Mouse (Mus musculus) olfactory bulb, adult 2 months (tissue): ENCODE data around the gene Egfl8. TPM values are rescaled to one million over a fixed set of nuclear protein-coding genes. Genes with fewer than 3 reads are reported as not detected.

Experiments used
- H3K27ac ChIP-seq: fragments of 200-500 bp; 2 replicates; pipeline ENCODE4 v1.5.1; 2012; ENCODE audit warnings: low read depth, low read length; ENCODE audit not compliant: insufficient read depth
- H3K4me1 ChIP-seq: fragments of 200-500 bp; 2 replicates; pipeline ENCODE4 v1.6.1; 2012; ENCODE audit warnings: low read length; ENCODE audit not compliant: control insufficient read depth, insufficient read depth
- H3K4me3 ChIP-seq: fragments of 200-500 bp; 2 replicates; pipeline ENCODE4 v1.5.1; 2012; ENCODE audit warnings: mild to moderate bottlenecking, low read depth, low read length, moderate library complexity; ENCODE audit not compliant: insufficient read depth
- CTCF ChIP-seq: fragments of 200-500 bp; IDR thresholded peaks from 2 replicates; pipeline ENCODE4 v1.5.1; 2012; ENCODE audit warnings: low read depth, mild to moderate bottlenecking, low read length, moderate library complexity; ENCODE audit not compliant: insufficient read depth
- POLR2A ChIP-seq: fragments of 200-500 bp; IDR thresholded peaks from 2 replicates; pipeline ENCODE4 v1.6.1; 2012; ENCODE audit warnings: mild to moderate bottlenecking, low read depth, low read length, moderate library complexity; ENCODE audit not compliant: insufficient read depth
- WGBS: fragments of 180-500 bp; shearing (Covaris S2); methylation state at CpG from one replicate; pipeline ENCODE4 v1.1.7; 2018; 5-methylcytosine and 5-hydroxymethylcytosine counted together
- polyA plus RNA-seq: library from polyadenylated mRNA; stranded (reverse); fragments of >200 nt; gene quantifications from 2 replicates; pipeline ENCODE4 v1.2.4, GENCODE M21; 2012; ENCODE audit warnings: low replicate concordance; ENCODE audit not compliant: missing spikeins, insufficient read depth, insufficient read length

The Egfl8 gene
- polyA plus RNA-seq, 1 experiment: not detected

DNA sequence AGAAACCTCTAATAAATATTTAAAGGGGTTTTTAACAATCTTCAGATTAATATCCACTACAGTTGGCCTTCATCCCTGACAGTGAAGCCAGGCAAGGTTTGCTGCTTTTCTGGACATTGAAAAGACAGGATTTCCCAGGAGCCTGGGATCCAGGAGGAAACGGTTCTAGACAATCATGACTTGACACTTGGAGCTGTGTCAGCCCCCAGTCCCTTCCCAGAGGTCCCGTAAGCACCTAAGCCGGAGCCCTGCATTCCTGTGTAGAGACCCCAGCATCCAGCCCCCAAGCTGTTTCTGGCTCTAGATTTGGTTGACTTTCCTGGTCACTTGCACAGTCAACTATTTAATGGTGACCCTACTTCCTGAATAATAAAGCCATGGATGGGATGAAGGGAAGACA lies 42.8 kb upstream of the Egfl8 start:
- Histone ChIP-seq H3K4me3 (no peak overlapping the region), H3K4me1 (peaks cover 36% of the 10 kb centered on the region), H3K27ac (no peak overlapping the region)
- TF ChIP-seq CTCF: no peak
- no peak for TF ChIP-seq POLR2A
- 74% methylated on average over 3 of the region's 3 CpGs for WGBS

DNA sequence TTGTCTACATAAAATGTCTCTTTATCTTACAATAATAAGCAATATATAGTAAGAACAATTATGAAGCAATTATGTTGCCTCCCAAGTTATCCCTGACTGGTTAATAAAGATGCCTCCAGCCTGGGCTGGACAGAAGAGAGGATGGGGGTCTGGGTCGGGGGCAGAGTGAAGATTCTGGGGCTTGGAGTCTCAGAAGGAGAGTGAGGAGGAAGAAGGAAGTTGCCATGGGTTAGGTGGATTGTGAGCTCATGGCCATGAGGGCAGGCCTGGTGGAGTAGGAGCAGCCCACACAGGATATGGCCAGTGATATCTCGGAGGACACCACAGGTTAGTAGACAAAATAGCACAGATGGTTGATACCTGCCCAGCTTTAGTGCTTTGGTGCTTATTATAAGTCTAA lies 42.4 kb upstream of the Egfl8 start:
- H3K4me3 ChIP-seq: no peak overlapping the region
- TF ChIP-seq CTCF (no peak), POLR2A (no peak)
- WGBS: 82% methylated on average over 2 of the region's 2 CpGs
- H3K27ac ChIP-seq: no peak overlapping the region
- H3K4me1 ChIP-seq: peaks cover 36% of the 10 kb centered on the region

DNA sequence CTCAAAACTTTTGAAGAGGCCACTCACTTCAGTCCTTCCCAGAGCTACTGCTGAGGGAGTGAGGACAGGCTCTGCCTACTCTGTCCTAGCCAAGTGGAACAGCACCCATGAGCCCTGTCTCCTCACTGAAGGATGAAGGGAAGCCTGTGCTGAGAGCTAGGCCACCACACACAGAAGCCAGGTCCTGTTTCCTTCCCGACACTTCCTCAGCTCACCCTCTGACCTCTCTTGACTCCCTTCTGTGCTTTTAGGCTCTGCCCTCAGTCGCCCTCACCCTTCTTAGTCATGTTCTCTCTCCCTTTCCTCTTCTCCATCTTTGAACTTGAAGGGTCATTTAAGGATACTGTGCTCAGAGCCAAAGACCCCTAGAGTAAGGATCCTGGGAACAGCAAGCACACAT lies 41.5 kb upstream of the Egfl8 start:
- Histone ChIP-seq H3K4me3 (no peak overlapping the region), H3K4me1 (peaks cover 36% of the 10 kb centered on the region), H3K27ac (no peak overlapping the region)
- no peak for TF ChIP-seq CTCF
- TF ChIP-seq POLR2A: no peak
- WGBS: 44% methylated on average over 2 of the region's 2 CpGs

DNA sequence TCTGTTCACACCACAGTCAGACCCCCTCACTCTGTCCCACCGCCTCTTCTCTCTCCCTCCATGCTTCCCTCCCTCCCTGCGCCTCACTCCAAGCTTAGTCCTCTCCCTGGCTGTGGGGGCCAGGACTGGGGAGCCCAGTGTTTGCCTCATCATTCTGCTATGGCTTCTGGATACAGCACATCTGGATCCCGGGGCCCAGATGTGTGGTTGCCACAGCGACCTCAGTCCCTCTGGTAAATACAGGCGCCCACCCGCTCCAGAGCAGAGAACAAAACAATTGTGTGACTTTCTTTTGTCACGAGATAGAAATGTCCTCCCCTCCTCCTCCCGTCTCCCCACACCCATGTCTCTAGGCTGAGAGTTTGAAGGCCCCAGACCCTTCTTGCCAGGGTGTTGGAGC lies 40.9 kb upstream of the Egfl8 start:
- H3K4me1 ChIP-seq: peaks cover 36% of the 10 kb centered on the region
- 54% methylated on average over 8 of the region's 8 CpGs for WGBS
- H3K27ac ChIP-seq: no peak overlapping the region
- TF ChIP-seq POLR2A: no peak
- no peak overlapping the region for H3K4me3 ChIP-seq

DNA sequence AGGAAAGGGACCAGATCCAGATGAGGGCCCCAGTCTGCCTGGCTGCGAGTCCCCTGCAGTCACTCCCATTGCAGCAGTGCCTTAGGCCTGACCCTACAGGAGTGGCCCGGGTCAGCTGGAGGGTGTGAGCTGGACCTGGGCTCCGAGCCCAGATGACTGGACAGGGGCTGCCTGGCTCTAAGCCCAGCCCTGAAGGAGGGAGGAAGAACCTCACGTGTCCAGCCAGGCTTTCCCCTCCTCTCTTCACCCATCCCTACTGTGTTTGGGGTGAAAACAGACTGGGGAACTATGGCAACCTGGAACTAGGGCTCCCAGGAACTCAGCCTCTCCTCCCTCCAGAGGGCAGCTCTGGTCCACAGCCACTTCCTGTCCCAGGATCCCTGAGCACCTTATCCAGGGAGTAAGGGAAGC lies 39.8 kb upstream of the Egfl8 start:
- WGBS: 28% methylated on average over 4 of the region's 4 CpGs
- TF ChIP-seq CTCF (0 out of 2 replicates have a peak, but pooled peaks have one; percentile 5), POLR2A (no peak)
- Histone ChIP-seq H3K4me3 (no peak overlapping the region), H3K27ac (peak overlapping the region; percentile 48; the same call in 1 of the 2 replicates), H3K4me1 (peaks cover 28% of the 10 kb centered on the region)

DNA sequence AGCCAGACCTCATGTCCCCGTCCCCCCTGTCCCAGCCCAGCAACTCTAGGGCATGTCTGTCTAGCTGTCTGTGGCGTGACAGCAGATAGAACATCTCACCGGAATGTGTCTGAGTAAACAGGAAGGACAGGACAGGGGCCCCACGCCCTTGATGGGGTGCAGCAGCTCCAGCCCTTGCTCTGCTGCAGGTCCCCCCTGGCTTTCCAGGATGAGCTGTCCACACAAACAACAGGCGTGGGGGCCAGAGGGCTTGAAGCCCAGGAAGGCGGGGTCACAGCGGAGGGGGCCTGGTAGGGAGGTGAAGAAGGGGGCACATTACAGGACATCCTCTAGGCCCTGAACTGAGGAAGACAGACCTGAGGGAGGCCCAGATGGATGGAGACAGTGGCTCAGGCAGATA lies 39.4 kb upstream of the Egfl8 start:
- TF ChIP-seq CTCF (no peak), POLR2A (no peak)
- Histone ChIP-seq H3K4me1 (peaks cover 26% of the 10 kb centered on the region), H3K27ac (0 out of 2 replicates have a peak overlapping the region, but pooled peaks have one; percentile 21), H3K4me3 (no peak overlapping the region)
- 76% methylated on average over 7 of the region's 7 CpGs for WGBS

DNA sequence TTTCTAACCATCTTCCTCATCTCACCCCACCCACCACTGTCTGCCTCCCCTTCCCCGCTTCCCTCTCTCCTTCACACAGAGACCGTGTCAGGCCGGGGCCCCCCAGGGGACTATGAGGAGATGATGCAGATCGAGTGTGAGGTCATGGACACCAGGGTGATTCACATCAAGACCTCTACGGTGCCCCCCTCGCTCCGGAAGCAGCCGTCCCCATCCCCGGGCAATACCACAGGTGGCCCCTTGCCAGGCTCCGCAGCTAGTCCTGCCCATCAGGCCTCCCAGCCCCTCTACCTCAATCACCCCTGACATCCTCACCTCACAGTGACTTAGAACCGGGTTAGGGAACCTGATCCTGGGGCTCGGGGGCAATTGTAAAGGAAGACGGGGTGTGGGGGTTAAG lies 38.6 kb upstream of the Egfl8 start:
- 91% methylated on average over 13 of the region's 13 CpGs for WGBS
- H3K4me3 ChIP-seq: no peak overlapping the region
- peaks cover 26% of the 10 kb centered on the region for H3K4me1 ChIP-seq
- TF ChIP-seq CTCF (no peak), POLR2A (no peak)
- H3K27ac ChIP-seq: no peak overlapping the region

DNA sequence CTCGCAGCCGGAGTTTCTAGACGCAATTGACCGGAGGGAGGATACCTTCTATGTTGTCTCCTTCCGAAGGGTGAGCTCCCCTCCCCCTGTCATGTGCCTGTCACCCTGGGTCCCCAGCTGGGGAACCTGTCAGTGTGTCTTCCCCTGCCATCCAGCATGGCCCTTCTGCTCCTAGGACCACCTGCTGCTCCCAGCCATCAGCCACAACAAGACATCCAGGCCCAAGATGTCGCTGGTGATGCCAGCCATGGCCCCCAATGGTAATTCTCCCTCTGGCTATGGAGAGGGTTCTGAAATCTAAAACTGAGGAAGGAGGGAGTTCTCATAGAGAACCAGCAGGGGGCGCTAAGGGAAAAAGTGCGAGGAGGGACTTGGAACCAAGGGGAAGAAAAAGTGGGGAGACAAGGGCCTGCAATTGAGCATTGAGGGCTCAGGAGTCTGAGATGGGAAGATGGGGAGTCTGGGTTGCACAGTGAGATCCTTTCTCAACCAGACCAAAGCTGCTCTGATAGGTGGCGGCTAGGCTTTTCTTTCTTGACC lies 38.0 kb upstream of the Egfl8 start:
- Histone ChIP-seq H3K4me1 (peaks cover 26% of the 10 kb centered on the region), H3K27ac (no peak overlapping the region), H3K4me3 (no peak overlapping the region)
- peak; percentile 25 for TF ChIP-seq CTCF
- TF ChIP-seq POLR2A: no peak
- 62% methylated on average over 9 of the region's 9 CpGs for WGBS

DNA sequence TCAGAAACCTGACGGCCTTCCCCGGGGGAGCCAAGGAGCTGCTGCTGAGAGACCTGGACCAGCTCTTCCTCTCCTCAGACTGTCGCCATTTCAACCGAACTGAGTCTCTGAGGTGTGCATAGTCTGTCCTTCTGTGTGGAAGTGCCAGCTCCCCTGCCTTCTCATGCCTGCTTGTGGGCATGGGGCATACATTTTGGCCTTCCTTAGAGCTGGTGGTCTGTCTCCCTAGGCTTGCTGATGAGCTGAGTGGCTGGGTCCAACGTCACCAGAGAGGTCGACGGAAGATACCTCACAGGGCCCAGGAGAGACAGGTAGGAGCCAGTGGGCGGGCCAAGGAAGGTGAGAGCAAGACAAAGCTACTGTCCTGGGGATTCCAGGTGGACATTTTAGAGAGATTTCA lies 37.2 kb upstream of the Egfl8 start:
- 91% methylated on average over 8 of the region's 8 CpGs for WGBS
- Histone ChIP-seq H3K4me1 (peaks cover 33% of the 10 kb centered on the region), H3K4me3 (no peak overlapping the region), H3K27ac (no peak overlapping the region)
- TF ChIP-seq POLR2A (no peak), CTCF (no peak)

DNA sequence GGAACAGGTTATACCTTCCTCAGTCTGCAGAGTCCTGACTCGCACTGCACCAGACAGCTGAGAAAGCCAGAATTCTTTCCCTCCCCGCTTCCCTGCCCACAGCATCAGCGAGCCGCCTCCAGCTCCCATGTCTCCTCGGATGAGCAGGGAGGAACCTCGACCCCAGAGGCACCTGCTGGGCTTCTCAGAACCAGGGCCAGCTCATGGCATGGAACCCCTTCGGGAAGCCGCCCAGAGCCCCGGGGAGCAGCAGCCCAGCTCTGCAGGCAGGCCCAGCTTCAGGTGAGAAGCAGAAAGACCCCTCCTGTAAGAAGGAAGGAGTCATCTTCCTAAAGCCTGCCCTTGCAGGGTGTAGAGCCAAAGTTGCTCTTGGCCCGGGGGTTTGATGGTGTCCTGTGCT lies 36.8 kb upstream of the Egfl8 start:
- no peak for TF ChIP-seq POLR2A
- no peak for TF ChIP-seq CTCF
- Histone ChIP-seq H3K4me1 (peaks cover 34% of the 10 kb centered on the region), H3K27ac (no peak overlapping the region), H3K4me3 (no peak overlapping the region)
- 82% methylated on average over 10 of the region's 10 CpGs for WGBS
